Mouse (Mus musculus) heart, embryonic 12.5 days (tissue): ENCODE results near the gene Foxj1. TPM values are rescaled to one million over a fixed set of nuclear protein-coding genes. Genes with fewer than 3 reads are reported as not detected.
"Not testable (repeated sequence)": the region's sequence is repeated elsewhere in the genome, so short reads cannot be mapped to it uniquely, and the experiment has no call there.

Source experiments
- ATAC-seq: fragments of 200-750 bp; cut with Nextera tagmentation; 2 replicates; pipeline ENCODE4 v1.8.0; 2017; ENCODE audit warnings: moderate TSS enrichment, moderate library complexity; ENCODE audit not compliant: insufficient number of reproducible peaks, low FRiP score
- H3K27ac ChIP-seq: fragments of 300-500 bp; sonication (generic); 2 replicates; pipeline ENCODE4 v1.5.1; 2016; ENCODE audit warnings: mild to moderate bottlenecking, moderate library complexity; ENCODE audit not compliant: poor library complexity, severe bottlenecking
- H3K27me3 ChIP-seq: fragments of 300-500 bp; sonication (generic); replicated peaks from 2 replicates; pipeline ENCODE4 v1.6.1; 2016; ENCODE audit warnings: mild to moderate bottlenecking, moderate library complexity
- H3K36me3 ChIP-seq: fragments of 300-500 bp; sonication (generic); 2 replicates; pipeline ENCODE4 v1.6.1; 2016; ENCODE audit warnings: mild to moderate bottlenecking, moderate library complexity
- H3K4me1 ChIP-seq: fragments of 300-500 bp; sonication (generic); replicated peaks from 2 replicates; pipeline ENCODE4 v1.6.1; 2016; ENCODE audit warnings: mild to moderate bottlenecking
- H3K4me2 ChIP-seq: fragments of 300-500 bp; sonication (generic); 2 replicates; pipeline ENCODE4 v1.6.1; 2016; ENCODE audit warnings: mild to moderate bottlenecking, moderate library complexity
- H3K4me3 ChIP-seq: fragments of 300-500 bp; sonication (generic); 2 replicates; pipeline ENCODE4 v1.5.1; 2016; ENCODE audit warnings: mild to moderate bottlenecking
- H3K9ac ChIP-seq: fragments of 300-500 bp; sonication (generic); 2 replicates; pipeline ENCODE4 v1.6.1; 2016; ENCODE audit warnings: mild to moderate bottlenecking, moderate library complexity
- H3K9me3 ChIP-seq: fragments of 300-500 bp; sonication (generic); replicated peaks from 2 replicates; pipeline ENCODE4 v1.6.1; 2016; ENCODE audit warnings: mild to moderate bottlenecking, moderate library complexity
- WGBS: fragments of 180-500 bp; shearing (Covaris S2); methylation state at CpG from one replicate; pipeline ENCODE4 v1.1.7; 2016; 5-methylcytosine and 5-hydroxymethylcytosine counted together
- polyA plus RNA-seq: library from polyadenylated mRNA; unstranded; fragments of >200 nt; fragmentation: Nextera tagmentation; extraction: Ambion mirVana; gene quantifications from 2 replicates; pipeline ENCODE4 v1.2.1, GENCODE M21; 2016

The Foxj1 gene
- polyA plus RNA-seq: 0.15 and 0.40 TPM in 2 replicates

DNA sequence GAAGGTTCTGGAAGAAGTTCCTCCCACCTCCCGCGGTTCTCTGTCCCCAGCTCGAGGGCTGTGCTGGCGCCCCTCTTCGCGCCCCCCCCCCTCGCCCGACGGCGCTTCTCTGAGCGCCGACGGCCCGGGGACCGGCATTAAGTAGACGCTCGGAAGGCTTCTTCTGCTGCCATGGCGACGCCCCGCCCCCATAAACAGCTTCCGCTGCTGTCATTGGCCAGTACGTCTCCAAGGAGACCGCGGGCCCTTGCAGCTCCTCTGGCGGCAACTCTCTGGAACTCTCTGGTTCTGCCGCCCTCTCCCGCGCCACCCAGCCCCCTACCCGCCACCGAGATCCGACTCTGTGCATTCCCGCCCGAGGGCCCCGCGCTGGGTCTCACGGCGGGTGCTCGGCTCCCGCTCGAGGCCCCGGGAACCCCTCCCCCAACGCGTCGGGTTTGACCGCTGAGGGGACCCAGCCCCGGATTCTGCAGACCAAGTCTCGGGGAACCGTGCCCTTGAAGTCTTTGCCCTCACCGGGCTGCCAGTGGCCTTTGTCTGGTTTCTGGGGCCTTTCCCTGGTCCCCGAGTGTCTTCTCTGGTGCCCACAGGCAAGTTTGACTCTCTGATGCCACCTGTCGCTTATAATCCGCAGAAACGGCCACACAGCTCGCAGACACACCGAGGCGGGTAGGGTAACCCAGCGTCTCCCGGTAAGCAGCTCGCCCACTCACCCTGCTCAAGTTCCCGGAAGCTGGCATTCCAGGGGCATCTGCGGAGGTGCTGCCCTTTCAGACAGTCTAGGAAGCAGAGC, at the start of gene Foxj1:
Gene Foxj1 (minus strand): TSS at position 156 of the 793 bp plus-strand sequence.
- ATAC-seq: peak; percentile 84
- Histone ChIP-seq H3K9ac (peak within 1 kb of the TSS; percentile 81), H3K4me3 (peak within 1 kb of the TSS; percentile 69), H3K36me3 (no peaks in the 10 kb centered on the region), H3K27ac (no peak within 1 kb of the TSS), H3K4me2 (peak within 1 kb of the TSS; percentile 99), H3K27me3 (peaks cover 61% of the 10 kb centered on the region), H3K4me1 (peaks cover 36% of the 10 kb centered on the region), H3K9me3 (no peaks in the 10 kb centered on the region)
- 1% methylated on average over 61 of the region's 61 CpGs for WGBS

DNA sequence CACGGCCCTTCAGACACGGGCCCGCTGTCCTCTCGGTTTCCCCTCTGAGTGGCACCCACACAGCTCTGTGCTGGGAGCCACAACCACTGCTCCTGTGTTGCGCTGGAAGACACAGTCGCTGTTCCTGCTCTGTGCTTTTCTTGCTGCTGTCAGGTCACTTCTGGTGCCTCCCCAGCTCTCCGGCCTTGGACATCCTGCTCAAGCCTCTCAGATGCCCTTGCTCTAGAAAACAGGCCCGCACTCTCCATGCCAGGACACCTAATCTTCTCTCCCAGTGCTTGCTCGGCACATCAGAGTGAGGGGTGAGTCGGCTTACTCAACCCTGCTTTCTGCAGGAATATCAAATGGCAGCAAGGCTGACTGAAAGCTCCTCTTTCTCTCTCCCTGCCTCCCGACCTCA, 49.0 kb upstream of the Foxj1 start:
- Histone ChIP-seq H3K4me3 (no peak overlapping the region), H3K27me3 (no peaks in the 10 kb centered on the region), H3K36me3 (no peaks in the 10 kb centered on the region), H3K4me2 (no peak overlapping the region), H3K9ac (no peak overlapping the region), H3K9me3 (no peaks in the 10 kb centered on the region), H3K27ac (no peak overlapping the region), H3K4me1 (peaks cover 31% of the 10 kb centered on the region)
- 76% methylated on average over 11 of the region's 11 CpGs for WGBS
- ATAC-seq: no peak

DNA sequence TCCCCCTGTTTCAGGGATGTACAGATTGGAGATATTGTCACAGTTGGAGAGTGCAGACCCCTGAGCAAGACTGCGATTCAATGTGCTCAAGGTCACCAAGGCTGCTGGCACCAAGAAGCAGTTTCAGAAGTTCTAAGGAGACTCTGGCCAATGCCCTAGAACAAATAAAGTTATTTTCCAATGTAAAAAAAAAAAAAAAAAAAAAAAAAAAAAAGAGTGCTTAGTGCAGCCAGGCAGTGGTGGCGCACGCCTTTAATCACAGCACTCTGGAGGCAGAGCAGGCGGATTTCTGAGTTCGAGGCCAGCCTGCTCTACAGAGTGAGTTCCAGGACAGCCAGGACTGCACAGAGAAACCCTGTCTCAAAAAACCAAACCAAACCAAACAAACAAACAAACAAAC, 47.9 kb upstream of the Foxj1 start:
- WGBS: 85% methylated on average over 5 of the region's 5 CpGs
- not testable (repeated sequence) for ATAC-seq, H3K9me3 ChIP-seq, H3K27ac ChIP-seq, H3K27me3 ChIP-seq, H3K9ac ChIP-seq, H3K4me3 ChIP-seq, H3K36me3 ChIP-seq, H3K4me2 ChIP-seq
- H3K4me1 ChIP-seq: peaks cover 26% of the 10 kb centered on the region

DNA sequence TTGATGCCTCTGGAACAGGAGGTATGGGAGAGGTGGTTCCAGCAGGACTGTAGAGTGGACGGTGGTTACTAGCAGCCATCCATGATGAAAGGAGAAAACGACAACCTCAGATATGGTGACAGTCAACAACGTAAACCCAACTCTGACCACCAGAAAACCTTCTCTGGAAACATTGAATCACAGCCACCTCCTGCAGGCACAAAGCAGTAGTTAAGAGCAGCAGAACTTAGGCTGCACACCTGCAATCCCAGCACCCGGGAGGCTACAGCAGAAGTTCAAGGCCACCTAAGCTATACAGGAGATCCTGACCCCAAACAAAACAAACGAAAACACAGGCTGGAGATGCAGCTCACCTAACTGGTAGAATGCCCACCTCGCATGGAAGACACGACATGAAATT, 45.6 kb upstream of the Foxj1 start:
- H3K27ac ChIP-seq: no peak overlapping the region
- no peak overlapping the region for H3K4me2 ChIP-seq
- H3K9ac ChIP-seq: no peak overlapping the region
- H3K4me3 ChIP-seq: no peak overlapping the region
- H3K36me3 ChIP-seq: no peaks in the 10 kb centered on the region
- 66% methylated on average over 7 of the region's 7 CpGs for whole genome bisulfite sequencing
- no peaks in the 10 kb centered on the region for H3K9me3 ChIP-seq
- no peaks in the 10 kb centered on the region for H3K27me3 ChIP-seq
- ATAC-seq: no peak
- H3K4me1 ChIP-seq: peaks cover 3% of the 10 kb centered on the region

DNA sequence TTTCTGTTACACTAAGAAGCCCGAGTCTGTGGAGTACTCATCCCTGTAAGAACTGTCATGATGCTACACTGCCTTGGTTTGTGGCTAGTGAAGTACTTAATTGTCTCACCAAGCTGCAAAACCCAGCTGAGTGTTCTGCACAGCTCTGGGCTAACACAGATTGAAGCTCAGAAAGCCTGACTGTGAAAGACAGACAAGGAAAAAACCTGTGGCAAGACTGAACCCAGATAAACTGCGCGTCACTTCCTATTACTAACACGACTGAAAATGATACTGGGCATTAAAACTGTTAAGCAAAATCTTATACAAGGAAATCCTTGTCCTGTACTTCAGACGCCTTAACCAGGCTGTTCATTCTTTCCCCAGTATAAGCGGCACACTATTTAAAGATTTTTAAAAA, 44.3 kb upstream of the Foxj1 start:
- no peaks in the 10 kb centered on the region for H3K27me3 ChIP-seq
- H3K9ac ChIP-seq: no peak overlapping the region
- no peak for ATAC-seq
- no peaks in the 10 kb centered on the region; the same call in 1 of the 2 replicates for H3K4me1 ChIP-seq
- no peak overlapping the region for H3K27ac ChIP-seq
- 65% methylated on average over 6 of the region's 6 CpGs for WGBS
- H3K4me2 ChIP-seq: no peak overlapping the region
- H3K4me3 ChIP-seq: no peak overlapping the region
- H3K9me3 ChIP-seq: no peaks in the 10 kb centered on the region
- H3K36me3 ChIP-seq: no peaks in the 10 kb centered on the region

DNA sequence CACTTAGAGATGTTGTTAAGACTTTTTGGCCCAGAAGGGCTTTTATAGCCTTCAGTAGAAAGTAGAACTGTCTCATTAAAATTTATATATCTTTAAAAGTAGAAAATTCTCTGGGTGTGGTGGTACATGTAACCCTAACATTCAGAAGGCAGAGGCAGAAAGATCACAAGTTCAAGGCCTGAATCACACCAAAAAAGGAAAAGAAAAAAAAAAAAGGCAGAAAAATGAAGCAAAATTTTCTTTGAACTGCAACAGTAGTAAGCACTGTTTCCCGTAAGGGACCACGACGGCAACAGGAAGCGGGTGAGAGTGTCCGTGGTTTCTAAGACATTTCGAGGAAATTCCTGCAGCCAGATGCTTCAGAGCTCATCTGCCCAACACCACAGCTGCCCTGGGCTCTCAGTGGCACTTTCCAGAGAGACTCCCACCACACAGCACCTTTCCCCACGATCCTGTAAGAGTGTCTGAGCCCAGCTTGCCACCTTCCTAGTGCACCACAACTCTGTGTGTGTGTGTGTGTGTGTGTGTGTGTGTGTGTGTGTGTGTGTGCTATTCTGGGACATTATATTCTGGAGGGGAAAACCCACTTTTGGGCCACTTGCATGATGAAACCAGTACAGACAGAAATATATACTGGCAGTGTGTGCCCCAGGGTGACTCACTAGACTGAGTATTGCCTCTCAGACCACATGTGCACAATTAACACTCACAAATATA, 41.9 kb upstream of the Foxj1 start:
- Histone ChIP-seq H3K9ac (no peak overlapping the region), H3K36me3 (no peaks in the 10 kb centered on the region), H3K4me3 (no peak overlapping the region), H3K27ac (no peak overlapping the region), H3K27me3 (no peaks in the 10 kb centered on the region), H3K9me3 (no peaks in the 10 kb centered on the region), H3K4me1 (peaks cover under 1% of the 10 kb centered on the region; the same call in 1 of the 2 replicates), H3K4me2 (no peak overlapping the region)
- no peak for ATAC-seq
- 52% methylated on average over 7 of the region's 7 CpGs for WGBS

DNA sequence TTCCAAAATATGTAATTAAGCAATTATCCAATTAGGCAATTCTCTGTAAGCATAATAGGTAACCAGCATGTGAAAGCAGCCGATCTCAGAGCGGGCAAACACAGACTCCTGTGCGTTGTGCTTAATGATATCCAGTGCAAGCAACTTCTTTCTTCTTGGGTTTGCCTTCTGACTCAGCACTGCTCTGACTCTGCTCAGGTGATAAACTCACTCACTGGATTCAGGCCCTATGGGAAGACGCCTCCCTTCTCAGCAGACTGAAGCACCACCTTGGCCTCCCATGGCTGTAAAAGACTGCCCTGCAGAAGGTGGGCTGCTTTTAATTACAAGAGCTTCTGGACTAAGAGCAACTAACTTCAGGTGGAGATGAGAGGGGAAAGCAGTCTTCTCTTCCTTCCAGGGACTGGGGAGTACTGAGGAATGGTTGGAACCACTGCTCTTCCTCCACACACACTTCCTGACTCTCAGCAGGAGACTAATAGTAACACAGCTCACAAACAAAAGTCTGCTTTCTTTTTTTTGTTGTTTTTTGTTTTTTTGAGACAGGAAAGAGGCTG, 36.8 kb upstream of the Foxj1 start:
- no peaks in the 10 kb centered on the region for H3K9me3 ChIP-seq
- ATAC-seq: no peak
- no peak overlapping the region for H3K4me2 ChIP-seq
- H3K27ac ChIP-seq: 0 out of 2 replicates have a peak overlapping the region, but pooled peaks have one; percentile 1
- no peak overlapping the region for H3K4me3 ChIP-seq
- no peak overlapping the region for H3K9ac ChIP-seq
- WGBS: 82% methylated on average over 4 of the region's 4 CpGs
- H3K4me1 ChIP-seq: peaks cover 20% of the 10 kb centered on the region
- no peaks in the 10 kb centered on the region for H3K27me3 ChIP-seq
- H3K36me3 ChIP-seq: no peaks in the 10 kb centered on the region

DNA sequence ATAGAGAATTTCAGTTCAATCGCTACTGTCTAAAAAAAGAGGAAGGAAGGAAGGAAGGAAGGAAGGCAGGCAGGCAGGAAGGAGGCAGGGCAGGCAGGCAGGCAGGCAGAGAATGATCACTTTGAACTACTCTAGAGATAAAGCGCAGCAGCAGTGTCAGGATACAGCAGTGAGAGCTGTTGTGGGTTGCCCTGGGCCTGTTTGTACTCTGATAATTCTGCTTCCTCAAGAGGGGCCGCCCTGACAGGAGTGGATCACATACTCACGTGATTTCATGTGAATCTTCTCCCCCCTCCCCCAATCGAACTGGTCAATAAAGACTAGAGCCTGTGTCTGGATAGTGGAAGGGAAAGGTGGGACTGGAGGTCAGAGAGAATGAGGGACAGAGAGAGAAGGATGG, 34.4 kb upstream of the Foxj1 start:
- peak; percentile 51; the same call in 1 of the 2 replicates for ATAC-seq
- no peaks in the 10 kb centered on the region for H3K27me3 ChIP-seq
- peaks cover 20% of the 10 kb centered on the region for H3K4me1 ChIP-seq
- H3K36me3 ChIP-seq: no peaks in the 10 kb centered on the region
- H3K4me2 ChIP-seq: no peak overlapping the region
- no peaks in the 10 kb centered on the region for H3K9me3 ChIP-seq
- H3K4me3 ChIP-seq: no peak overlapping the region
- WGBS: 27% methylated on average over 5 of the region's 5 CpGs
- no peak overlapping the region for H3K9ac ChIP-seq
- no peak overlapping the region for H3K27ac ChIP-seq

DNA sequence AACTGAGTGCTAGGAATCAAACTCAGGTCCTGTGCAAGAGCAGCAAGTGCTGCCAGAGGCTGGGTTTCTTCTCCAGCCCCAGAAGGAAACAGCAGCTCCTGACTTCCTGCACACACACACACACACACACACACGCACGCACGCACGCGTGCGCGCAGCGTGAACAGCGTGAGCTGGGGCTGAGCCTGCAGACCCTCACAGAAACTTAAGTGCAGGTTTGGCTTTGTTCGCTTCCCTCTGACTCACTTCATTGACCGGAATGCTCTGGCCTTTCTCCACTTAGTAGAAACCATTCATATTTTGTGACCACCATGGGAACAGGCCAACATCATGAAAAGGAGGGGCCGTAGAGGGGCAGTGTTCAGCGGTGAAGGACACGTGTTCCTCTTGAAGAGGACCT, 33.9 kb upstream of the Foxj1 start:
- H3K9ac ChIP-seq: no peak overlapping the region
- no peaks in the 10 kb centered on the region for H3K27me3 ChIP-seq
- H3K36me3 ChIP-seq: no peaks in the 10 kb centered on the region
- no peak overlapping the region for H3K4me2 ChIP-seq
- no peak overlapping the region for H3K27ac ChIP-seq
- no peaks in the 10 kb centered on the region for H3K9me3 ChIP-seq
- ATAC-seq: no peak
- WGBS: 92% methylated on average over 14 of the region's 14 CpGs
- H3K4me3 ChIP-seq: no peak overlapping the region
- peaks cover 20% of the 10 kb centered on the region for H3K4me1 ChIP-seq

DNA sequence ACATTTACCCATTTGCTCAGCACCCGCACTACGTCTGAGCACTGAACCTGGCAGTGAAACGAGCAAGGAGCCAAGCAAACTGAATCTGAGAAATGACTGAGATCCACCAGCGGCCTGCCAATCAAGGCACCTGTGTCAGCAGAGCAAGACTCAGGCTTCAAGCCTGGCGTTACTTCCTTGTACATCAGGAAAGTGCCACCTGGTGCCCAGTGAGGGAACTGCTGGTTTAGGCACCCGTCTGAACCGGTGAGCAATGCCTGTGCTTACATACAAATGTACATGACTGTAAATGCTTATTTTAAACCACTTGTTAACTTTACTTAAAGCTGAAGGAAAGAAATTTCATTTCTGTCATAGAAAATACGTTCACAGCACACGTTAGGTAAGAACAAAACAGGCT, 32.9 kb upstream of the Foxj1 start:
- Histone ChIP-seq H3K9ac (no peak overlapping the region), H3K4me3 (no peak overlapping the region), H3K27me3 (no peaks in the 10 kb centered on the region), H3K4me1 (peaks cover 20% of the 10 kb centered on the region), H3K4me2 (no peak overlapping the region), H3K27ac (no peak overlapping the region), H3K36me3 (no peaks in the 10 kb centered on the region), H3K9me3 (no peaks in the 10 kb centered on the region)
- 32% methylated on average over 9 of the region's 9 CpGs for WGBS
- no peak for ATAC-seq

DNA sequence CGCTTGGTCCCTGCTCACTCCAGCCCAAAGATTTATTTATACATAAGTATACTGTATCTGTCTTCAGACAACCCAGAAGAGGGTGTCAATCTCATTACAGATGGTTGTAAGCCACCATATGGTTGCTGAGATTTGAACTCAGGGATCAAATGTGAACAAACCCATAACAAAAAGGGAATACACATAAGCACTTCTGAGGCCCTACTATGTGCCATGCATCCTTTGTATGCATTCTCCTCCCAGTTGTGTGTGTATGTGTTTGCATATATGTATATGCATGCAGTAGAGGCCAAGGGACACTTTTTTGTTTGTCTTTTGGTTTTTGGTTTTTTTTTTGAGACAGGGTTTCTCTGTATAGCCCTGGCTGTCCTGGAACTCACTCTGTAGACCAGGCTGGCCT, 31.4 kb upstream of the Foxj1 start:
- no peak overlapping the region for H3K4me2 ChIP-seq
- no peak overlapping the region for H3K4me3 ChIP-seq
- H3K9me3 ChIP-seq: no peaks in the 10 kb centered on the region
- no peaks in the 10 kb centered on the region for H3K36me3 ChIP-seq
- no peak for ATAC-seq
- 91% methylated on average over 1 of the region's 1 CpGs for WGBS
- H3K27ac ChIP-seq: no peak overlapping the region
- no peak overlapping the region for H3K9ac ChIP-seq
- H3K27me3 ChIP-seq: no peaks in the 10 kb centered on the region
- peaks cover 16% of the 10 kb centered on the region for H3K4me1 ChIP-seq
